Mouse (Mus musculus): ENCODE results near the gene Larp1b.
"Not testable (repeated sequence)": the region's sequence is repeated elsewhere in the genome, so short reads cannot be mapped to it uniquely, and the experiment has no call there.

Gene Larp1b

GRCm38 (mm10) chr3:40949170-40949902, at the start of gene Larp1b:
TSS of gene Larp1b (plus strand) at chr3:40949828.
- peak; percentile 99 for DNase-seq (ENCODE audit: low read depth)

- not testable (repeated sequence) for DNase-seq (ENCODE audit: low read depth)
Observed at GRCm38 (mm10) chr3:40902443-40902842, 47.2 kb upstream of the Larp1b start, which contains the start of gene 1700034I23Rik. TSS of gene 1700034I23Rik (minus strand) at chr3:40902543.

GRCm38 (mm10) chr3:40938189-40938588, 11.4 kb upstream of the Larp1b start:
- DNase-seq (ENCODE audit: low read depth) = no peak

GRCm38 (mm10) chr3:40938592-40938991, 11.0 kb upstream of the Larp1b start:
- DNase-seq (ENCODE audit: low read depth) = no peak

GRCm38 (mm10) chr3:40939019-40939418, 10.6 kb upstream of the Larp1b start:
- DNase-seq (ENCODE audit: low read depth) = no peak

- DNase-seq (ENCODE audit: low read depth) = no peak
Observed at GRCm38 (mm10) chr3:40949903-40950600, 424 bp downstream of the Larp1b start.

- DNase-seq (ENCODE audit: low read depth) = peak; percentile 82
Observed at GRCm38 (mm10) chr3:40950601-40951201, 1.1 kb downstream of the Larp1b start.

- DNase-seq (ENCODE audit: low read depth) = peak; percentile 84
Observed at GRCm38 (mm10) chr3:40951365-40951764, 1.7 kb downstream of the Larp1b start.

- peak; percentile 71 for DNase-seq (ENCODE audit: low read depth)
Observed at GRCm38 (mm10) chr3:40952606-40953005, 3.0 kb downstream of the Larp1b start.

- no peak for DNase-seq (ENCODE audit: low read depth)
Observed at GRCm38 (mm10) chr3:40954792-40955191, 5.2 kb downstream of the Larp1b start.

GRCm38 (mm10) chr3:40958831-40959230, 9.2 kb downstream of the Larp1b start:
- DNase-seq (ENCODE audit: low read depth) = no peak

- DNase-seq (ENCODE audit: low read depth) = no peak
Observed at GRCm38 (mm10) chr3:40980758-40981157, 31.1 kb downstream of the Larp1b start.

GRCm38 (mm10) chr3:40987539-40987938, 37.9 kb downstream of the Larp1b start:
- DNase-seq (ENCODE audit: low read depth) = no peak

- peak; percentile 69 for DNase-seq (ENCODE audit: low read depth)
Observed at GRCm38 (mm10) chr3:40988722-40989121, 39.1 kb downstream of the Larp1b start.

- DNase-seq (ENCODE audit: low read depth) = no peak
Observed at GRCm38 (mm10) chr3:40991541-40991940, 41.9 kb downstream of the Larp1b start.

- peak; percentile 67 for DNase-seq (ENCODE audit: low read depth)
Observed at GRCm38 (mm10) chr3:40995161-40995560, 45.5 kb downstream of the Larp1b start.

GRCm38 (mm10) chr3:41009315-41009714, 59.7 kb downstream of the Larp1b start:
- DNase-seq (ENCODE audit: low read depth) = no peak

- DNase-seq (ENCODE audit: low read depth) = no peak
Observed at GRCm38 (mm10) chr3:41009990-41010389, 60.4 kb downstream of the Larp1b start.

GRCm38 (mm10) chr3:41010701-41011100, 61.1 kb downstream of the Larp1b start:
- no peak for DNase-seq (ENCODE audit: low read depth)

GRCm38 (mm10) chr3:41012451-41012850, 62.8 kb downstream of the Larp1b start:
- DNase-seq (ENCODE audit: low read depth) = no peak

GRCm38 (mm10) chr3:41014946-41015345, 65.3 kb downstream of the Larp1b start:
- DNase-seq (ENCODE audit: low read depth) = no peak

GRCm38 (mm10) chr3:41018022-41018608, 68.5 kb downstream of the Larp1b start:
- no peak for DNase-seq (ENCODE audit: low read depth)

- DNase-seq (ENCODE audit: low read depth) = peak; percentile 30
Observed at GRCm38 (mm10) chr3:41020687-41021086, 71.1 kb downstream of the Larp1b start.

Data from 416B (cell line).